Mouse (Mus musculus) hematopoietic stem cell, adult 5-6 weeks (primary cell): ENCODE data around the gene Gm14180. TPM values are rescaled to one million over a fixed set of nuclear protein-coding genes. Genes with fewer than 3 reads are reported as not detected.
"Not testable (repeated sequence)": the region's sequence is repeated elsewhere in the genome, so short reads cannot be mapped to it uniquely, and the experiment has no call there.

ENCODE experiments used
- ATAC-seq, 2 experiments: fragments of 125-278 bp in 1 of 2; replicated peaks in 1 of 2; 2 replicates each; pipeline ENCODE4 v1.8.0; 2016 to 2017; ENCODE audit warnings: inconsistent platforms in 2 of 2, mild to moderate bottlenecking in 2 of 2, moderate number of reproducible peaks in 2 of 2, low read depth in 1 of 2, moderate TSS enrichment in 1 of 2; ENCODE audit not compliant: low FRiP score in 2 of 2, poor library complexity in 2 of 2, severe bottlenecking in 2 of 2, insufficient read depth in 1 of 2, low TSS enrichment in 1 of 2
- total RNA-seq: library from RNA; stranded (forward); fragments of 172-1452, 232-1000 nt; gene quantifications from 2 replicates; pipeline ENCODE4 v1.2.3, GENCODE M21; 2017

Gene Gm14180
- not detected in 2 replicates for total RNA-seq

- ATAC-seq = no peak
Measured at GRCm38 (mm10) chr11:99734190-99734589, at the start of gene Gm14180. Gm14180 (minus strand) TSS chr11:99734290.

DNA sequence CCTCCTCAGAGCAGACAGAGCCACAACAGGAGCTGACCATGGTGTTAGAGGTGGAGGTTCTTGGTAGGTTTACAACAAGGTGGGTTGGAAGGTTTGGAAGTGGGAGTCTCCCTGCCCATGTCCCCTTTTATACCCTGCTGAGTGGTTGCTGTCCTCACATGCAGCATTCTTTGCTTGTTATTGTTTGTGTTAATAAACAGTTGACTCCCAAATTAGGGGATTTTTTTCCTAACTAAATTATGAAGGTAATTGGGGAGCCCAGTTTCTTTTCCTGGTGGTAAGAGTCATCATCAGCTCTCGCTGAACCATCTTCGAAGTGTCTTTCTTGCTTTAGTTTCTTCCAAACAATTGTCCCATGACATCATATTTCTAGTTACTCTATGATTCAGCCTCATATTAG is 46.5 kb upstream of the Gm14180 start, which contains the start of gene Krtap4-8:
TSS of gene Krtap4-8 (minus strand) at position 101 of the 400 bp plus-strand sequence.
- no peak for ATAC-seq

- ATAC-seq = no peak
Measured at GRCm38 (mm10) chr11:99778401-99778800, 44.3 kb upstream of the Gm14180 start.

DNA sequence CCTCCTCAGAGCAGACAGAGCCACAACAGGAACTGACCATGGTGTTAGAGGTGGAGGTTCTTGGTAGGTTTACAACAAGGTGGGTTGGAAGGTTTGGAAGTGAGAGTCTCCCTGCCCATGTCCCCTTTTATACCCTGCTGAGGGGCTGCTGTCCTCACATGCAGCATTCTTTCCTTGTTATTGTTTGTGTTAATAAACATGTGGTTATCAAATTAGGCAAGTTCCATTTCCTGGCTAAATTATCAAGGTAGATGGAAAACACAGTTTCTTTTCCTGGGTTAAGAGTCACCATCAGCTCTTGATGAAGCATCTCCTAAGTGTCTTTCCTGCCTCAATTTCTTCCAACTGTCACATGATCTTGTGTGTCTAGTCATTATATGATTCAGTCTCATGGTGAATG is 38.7 kb upstream of the Gm14180 start, which contains the start of gene Gm11595:
TSS of gene Gm11595 (minus strand) at position 101 of the 400 bp plus-strand sequence.
- not testable (repeated sequence) for ATAC-seq

DNA sequence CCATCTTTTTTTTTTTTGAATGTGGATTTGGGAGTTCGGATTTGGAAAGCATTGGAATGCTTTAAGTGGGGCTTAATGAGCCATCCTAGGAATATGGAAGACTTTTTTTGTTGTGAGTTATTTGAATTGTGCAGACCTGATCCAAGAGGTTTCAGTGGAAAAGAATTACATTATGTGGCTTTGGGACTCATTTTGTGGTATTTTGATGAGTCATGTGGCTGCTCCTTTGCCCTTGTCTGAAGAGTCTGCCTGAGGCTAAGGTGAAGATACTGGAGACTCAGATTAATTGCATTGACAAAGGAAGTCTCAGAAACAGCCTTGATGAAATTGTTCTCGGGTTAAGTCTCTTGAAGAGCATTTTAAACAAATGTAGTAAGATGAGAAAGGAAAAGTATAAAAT is 34.3 kb upstream of the Gm14180 start:
- no peak for ATAC-seq

DNA sequence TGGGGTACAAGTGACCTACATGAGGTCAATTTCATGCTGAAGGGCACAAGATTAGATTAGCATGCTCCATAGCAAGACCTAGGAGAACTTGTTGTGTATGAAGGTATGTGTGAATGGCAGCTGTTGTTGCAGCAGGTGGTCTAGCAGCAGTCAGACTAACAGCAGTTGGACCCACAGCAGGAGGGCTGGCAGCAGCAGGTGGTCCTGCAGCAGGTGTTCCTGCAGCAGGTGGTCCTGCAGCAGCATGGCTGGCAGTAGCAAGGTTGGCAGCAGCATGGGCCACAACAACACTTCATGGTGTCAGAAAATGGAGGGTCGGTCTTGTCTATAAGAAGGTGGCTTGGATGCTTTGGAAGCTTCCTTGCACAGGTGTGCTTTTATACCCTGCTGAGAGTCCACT is 24.8 kb upstream of the Gm14180 start:
- no peak for ATAC-seq

- no peak for ATAC-seq
Measured at GRCm38 (mm10) chr11:99743985-99744384, 9.9 kb upstream of the Gm14180 start.

DNA sequence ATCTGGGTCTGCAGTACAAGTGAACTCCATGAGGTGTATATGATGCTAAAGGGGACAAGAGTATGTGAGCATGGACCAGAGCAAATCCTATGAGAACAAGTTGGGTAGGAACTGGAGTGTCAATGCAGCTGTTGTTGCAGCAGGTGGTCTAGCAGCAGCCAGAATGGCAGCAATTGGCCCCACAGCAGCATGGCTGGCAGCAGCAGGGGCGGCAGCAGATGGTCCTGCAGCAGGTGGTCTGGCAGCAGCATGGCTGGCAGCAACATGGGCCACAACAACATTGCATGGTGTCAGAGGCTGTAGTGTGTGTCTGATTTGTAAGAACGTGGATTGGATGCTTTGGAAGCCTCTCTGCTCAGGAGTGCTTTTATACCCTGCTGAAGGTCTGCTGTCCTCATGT is 10.0 kb downstream of the Gm14180 start:
- no peak for ATAC-seq

DNA sequence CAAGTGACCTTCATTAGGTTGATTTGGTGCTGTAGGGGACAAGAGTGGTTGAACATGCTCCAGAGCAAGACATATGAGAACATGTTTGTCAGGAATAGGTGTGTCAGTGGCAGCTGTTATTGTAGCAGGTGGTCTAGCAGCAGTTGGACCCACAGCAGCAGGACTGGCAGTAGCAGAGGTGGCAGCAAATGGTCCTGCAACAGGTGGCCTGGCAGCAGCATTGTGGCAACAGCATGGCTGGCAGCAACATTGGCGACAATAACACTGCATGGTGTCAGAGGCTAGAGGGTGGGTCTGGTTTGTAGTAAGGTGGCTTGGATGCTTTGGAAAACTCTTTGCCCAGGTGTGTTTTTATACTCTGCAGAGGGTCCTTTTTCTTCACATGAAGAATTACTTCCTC is 15.3 kb downstream of the Gm14180 start:
- no peak for ATAC-seq

DNA sequence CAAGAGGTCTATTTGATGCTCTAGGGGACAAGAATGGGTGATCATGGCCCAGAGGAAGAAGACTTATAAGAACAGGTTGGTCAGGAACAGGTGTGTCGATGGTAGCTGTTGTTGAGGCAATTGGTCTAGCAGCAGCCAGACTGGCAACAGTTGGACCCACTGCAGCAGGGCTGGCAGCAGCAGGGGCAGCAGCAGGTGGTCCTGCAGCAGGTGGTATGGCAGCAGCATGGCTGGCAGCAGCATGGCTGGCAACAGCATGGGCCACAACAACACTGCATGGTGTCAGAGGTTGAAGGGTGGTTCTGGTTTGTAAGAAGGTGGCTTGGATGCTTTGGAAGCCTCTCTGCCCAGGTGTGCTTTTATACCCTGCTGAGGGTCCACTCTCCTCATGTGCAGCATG is 43.6 kb downstream of the Gm14180 start, which contains the start of gene Gm14190:
TSS of gene Gm14190 (minus strand) at position 278 of the 400 bp plus-strand sequence.
- no peak for ATAC-seq

DNA sequence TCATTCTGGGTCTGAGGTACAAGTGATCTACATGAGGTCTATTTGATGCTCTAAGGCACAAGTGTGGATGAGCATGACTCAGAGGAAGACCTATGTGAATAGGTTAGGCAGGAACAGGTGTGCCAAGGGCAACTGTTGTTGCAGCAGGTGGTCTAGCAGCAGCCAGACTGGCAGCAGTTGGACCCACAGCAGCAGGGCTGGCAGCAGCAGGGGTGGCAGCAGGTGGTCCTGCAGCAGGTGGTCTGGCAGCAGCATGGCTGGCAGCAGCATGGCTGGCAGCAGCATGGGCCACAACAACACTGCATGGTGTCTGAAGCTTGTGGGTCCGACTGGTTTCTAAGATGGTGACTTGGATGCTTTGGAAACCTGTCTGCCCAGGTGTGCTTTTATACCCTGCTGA is 48.9 kb downstream of the Gm14180 start:
- ATAC-seq = not testable (repeated sequence)

Other genes with a start within 250 kb of the Gm14180 start
- gene Krt23, start 241.2 kb downstream of the Gm14180 start, total RNA-seq = not detected in 2 replicates
- gene Krt39, start 213.0 kb downstream of the Gm14180 start, total RNA-seq = not detected in 2 replicates
- gene Krt40, start 191.1 kb downstream of the Gm14180 start, total RNA-seq = not detected in 2 replicates
- not detected in 2 replicates for gene Krtap3-3, start 183.4 kb downstream of the Gm14180 start, total RNA-seq
- gene Krtap3-2, start 177.4 kb downstream of the Gm14180 start, total RNA-seq = not detected in 2 replicates
- not detected in 2 replicates for gene Gm11939, start 174.8 kb downstream of the Gm14180 start, total RNA-seq
- not detected in 2 replicates for gene Krtap3-1, start 167.7 kb downstream of the Gm14180 start, total RNA-seq
- not detected in 2 replicates for gene Krtap1-5, start 153.3 kb downstream of the Gm14180 start, total RNA-seq
- not detected in 2 replicates for gene Krtap1-4, start 150.6 kb downstream of the Gm14180 start, total RNA-seq
- not detected in 2 replicates for gene Krtap1-3, start 143.0 kb downstream of the Gm14180 start, total RNA-seq
- not detected in 2 replicates for gene Krtap9-3, start 136.2 kb downstream of the Gm14180 start, total RNA-seq
- gene Gm11938, start 131.0 kb downstream of the Gm14180 start, total RNA-seq = not detected in 2 replicates
- gene Gm11937, start 124.1 kb downstream of the Gm14180 start, total RNA-seq = not detected in 2 replicates
- gene Krtap2-4, start 119.4 kb downstream of the Gm14180 start, total RNA-seq = not detected in 2 replicates
- gene Gm11562, start 113.9 kb downstream of the Gm14180 start, total RNA-seq = not detected in 2 replicates
- gene Krtap4-1, start 106.1 kb downstream of the Gm14180 start, total RNA-seq = not detected in 2 replicates
- not detected in 2 replicates for gene Krtap4-2, start 99.2 kb downstream of the Gm14180 start, total RNA-seq
- gene Krtap4-7, start 90.2 kb downstream of the Gm14180 start, total RNA-seq = not detected in 2 replicates
- not detected in 2 replicates for gene Gm11555, start 84.1 kb downstream of the Gm14180 start, total RNA-seq
- not detected in 2 replicates for gene Gm11563, start 75.3 kb downstream of the Gm14180 start, total RNA-seq
- not detected in 2 replicates for gene Krtap4-6, start 68.3 kb downstream of the Gm14180 start, total RNA-seq
- not detected in 2 replicates for gene Gm14190, start 43.5 kb downstream of the Gm14180 start, total RNA-seq
- not detected in 2 replicates for gene Gm11595, start 38.6 kb upstream of the Gm14180 start, total RNA-seq
- gene Krtap4-8, start 46.4 kb upstream of the Gm14180 start, total RNA-seq = not detected in 2 replicates
- gene Krtap4-9, start 50.9 kb upstream of the Gm14180 start, total RNA-seq = not detected in 2 replicates
- not detected in 2 replicates for gene Gm11596, start 59.2 kb upstream of the Gm14180 start, total RNA-seq
- gene Gm11569, start 64.6 kb upstream of the Gm14180 start, total RNA-seq = not detected in 2 replicates
- not detected in 2 replicates for gene Gm11554, start 70.2 kb upstream of the Gm14180 start, total RNA-seq
- gene Krtap4-13, start 75.6 kb upstream of the Gm14180 start, total RNA-seq = not detected in 2 replicates
- gene Gm11564, start 81.4 kb upstream of the Gm14180 start, total RNA-seq = not detected in 2 replicates
- not detected in 2 replicates for gene 2300003K06Rik, start 103.8 kb upstream of the Gm14180 start, total RNA-seq
- gene Krtap4-16, start 117.3 kb upstream of the Gm14180 start, total RNA-seq = not detected in 2 replicates
- gene Gm11568, start 123.6 kb upstream of the Gm14180 start, total RNA-seq = not detected in 2 replicates
- gene Gm11559, start 130.2 kb upstream of the Gm14180 start, total RNA-seq = not detected in 2 replicates
- not detected in 2 replicates for gene Krtap9-1, start 139.1 kb upstream of the Gm14180 start, total RNA-seq
- gene Gm11567, start 144.9 kb upstream of the Gm14180 start, total RNA-seq = not detected in 2 replicates
- gene Krtap31-1, start 173.6 kb upstream of the Gm14180 start, total RNA-seq = not detected in 2 replicates
- not detected in 2 replicates for gene Gm11565, start 180.5 kb upstream of the Gm14180 start, total RNA-seq
- not detected in 2 replicates for gene Krtap31-2, start 202.0 kb upstream of the Gm14180 start, total RNA-seq
- not detected in 2 replicates for gene Krtap9-5, start 214.2 kb upstream of the Gm14180 start, total RNA-seq
- not detected in 2 replicates for gene Krtap29-1, start 244.8 kb upstream of the Gm14180 start, total RNA-seq